Mouse (Mus musculus): ENCODE measurements around the gene Dscaml1.

The Dscaml1 gene

DNA sequence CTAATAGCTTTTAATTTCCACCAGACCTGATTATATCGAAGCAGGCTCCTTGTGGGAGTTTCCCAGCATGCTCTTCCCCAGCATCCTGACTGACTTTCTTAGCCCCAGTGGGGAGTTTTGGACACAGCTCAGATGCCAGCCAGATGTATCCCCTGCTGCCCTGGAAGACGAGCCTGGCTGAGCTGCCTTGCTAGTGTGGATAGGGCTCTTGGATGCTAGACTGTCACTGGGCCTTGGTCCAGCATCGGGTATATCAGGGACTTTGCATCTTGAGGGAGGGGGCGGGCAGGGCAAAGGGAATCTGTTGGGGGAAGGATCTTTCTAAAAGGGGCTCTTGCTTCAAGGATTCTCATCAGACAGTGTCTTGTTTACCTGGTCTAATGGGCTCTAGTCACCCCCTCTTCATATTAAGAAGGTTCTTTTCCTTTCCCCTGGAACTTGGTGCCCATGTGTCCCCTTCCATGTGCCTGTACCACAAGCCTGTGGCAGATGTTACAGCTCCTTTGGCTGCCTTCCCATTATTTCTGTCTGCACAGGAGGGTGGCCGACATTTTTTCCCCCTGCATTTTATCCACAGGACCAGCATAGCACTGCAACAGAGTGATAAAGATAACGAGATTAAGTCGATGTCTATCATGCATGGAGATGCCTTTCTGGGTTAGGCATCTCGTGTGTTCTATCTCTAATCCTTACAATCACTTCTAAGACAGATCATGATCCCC, 28.6 kb downstream of the Dscaml1 start:
- no peak for DNase-seq (ENCODE audit: low read depth, low spot score)

DNA sequence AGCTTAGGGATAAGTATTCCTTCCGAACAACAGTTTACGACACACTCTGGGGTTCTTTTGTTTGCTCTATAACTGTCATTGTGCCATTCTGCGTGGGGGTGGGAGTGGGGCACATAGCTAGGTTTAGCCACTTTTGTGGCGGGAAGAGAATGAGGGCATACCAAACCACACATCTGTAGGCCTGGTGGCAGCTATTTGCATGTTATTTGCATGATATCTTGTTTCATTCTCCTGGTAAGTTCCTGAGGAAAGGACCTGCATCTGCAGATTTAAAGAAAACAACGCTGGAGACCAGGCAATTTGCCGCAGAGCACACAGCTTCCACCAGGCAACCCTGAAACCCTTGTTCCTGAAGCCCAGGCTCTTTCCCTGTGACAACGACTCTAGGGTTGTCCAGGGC, 30.8 kb downstream of the Dscaml1 start:
- DNase-seq (ENCODE audit: low read depth, low spot score), result no peak

DNA sequence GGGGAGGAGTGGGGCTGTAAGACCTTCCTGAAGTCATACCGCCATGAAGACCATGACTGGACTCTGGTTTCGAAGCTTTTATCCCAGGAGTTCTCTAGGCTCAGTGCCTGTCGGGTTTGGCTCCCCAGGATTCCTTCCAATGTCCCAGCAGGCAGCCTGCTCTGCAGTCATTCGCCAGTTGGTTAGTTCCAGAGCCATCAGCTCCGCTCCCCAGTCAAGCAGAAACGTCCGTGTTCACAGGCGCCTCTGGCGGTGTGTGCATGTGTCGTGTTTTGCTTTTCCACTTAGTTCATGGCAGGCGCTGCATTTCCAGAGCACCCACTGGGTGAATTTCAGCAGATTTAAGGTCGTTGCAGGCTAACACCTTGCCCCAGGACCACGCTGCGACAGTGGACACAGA, 31.9 kb downstream of the Dscaml1 start:
- DNase-seq (ENCODE audit: low read depth, low spot score), result no peak

DNA sequence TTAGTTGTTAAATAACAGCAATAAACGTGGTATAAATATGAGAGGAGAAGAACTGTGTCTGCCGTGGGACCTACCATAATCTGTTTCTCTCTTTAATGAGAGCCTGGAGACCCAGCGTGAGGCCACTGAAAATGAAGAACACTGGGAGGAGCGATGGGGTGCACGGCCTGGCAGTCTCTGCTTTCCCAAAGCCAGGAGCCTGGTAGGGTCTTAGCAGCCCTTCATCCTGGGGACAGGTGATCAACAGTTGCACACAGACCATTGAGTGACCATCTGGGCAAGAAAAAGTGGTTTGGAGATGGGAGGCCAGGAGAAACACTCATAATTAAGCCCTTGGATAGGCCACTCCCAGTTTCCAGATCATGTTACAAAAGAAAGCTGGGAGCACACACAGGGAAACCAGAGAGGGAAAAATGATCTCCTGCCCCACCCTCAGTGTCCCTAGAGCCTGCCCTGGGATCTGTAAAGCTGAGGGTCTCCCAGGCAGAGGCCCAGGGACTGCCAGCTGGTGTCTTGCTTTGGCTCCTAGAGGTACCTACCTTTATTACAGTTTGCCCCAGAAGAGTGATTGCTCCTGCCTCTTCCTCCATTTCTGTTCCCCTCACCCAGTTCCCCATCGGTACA, 39.1 kb downstream of the Dscaml1 start:
- no peak for DNase-seq (ENCODE audit: low read depth, low spot score)

DNA sequence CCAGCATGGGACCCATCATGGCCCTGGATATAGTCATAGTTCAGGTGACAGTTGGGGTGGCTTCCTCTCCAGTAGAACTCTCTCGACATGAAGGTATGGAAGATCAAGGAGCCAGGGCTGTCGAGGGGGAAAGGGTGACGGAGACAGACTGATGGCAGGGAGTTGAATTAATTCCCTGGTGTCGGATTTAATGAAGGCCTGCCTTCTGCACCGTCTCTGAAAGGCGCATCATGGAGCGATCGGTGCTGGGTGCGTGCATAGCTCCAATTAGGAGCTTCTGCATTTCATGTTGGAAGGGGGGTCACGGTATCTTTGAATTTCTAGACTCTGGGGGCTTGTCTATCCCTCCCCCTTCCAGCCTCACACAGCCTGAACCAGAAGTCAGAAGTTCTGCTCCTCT, 41.8 kb downstream of the Dscaml1 start:
- DNase-seq (ENCODE audit: low read depth, low spot score), result no peak

DNA sequence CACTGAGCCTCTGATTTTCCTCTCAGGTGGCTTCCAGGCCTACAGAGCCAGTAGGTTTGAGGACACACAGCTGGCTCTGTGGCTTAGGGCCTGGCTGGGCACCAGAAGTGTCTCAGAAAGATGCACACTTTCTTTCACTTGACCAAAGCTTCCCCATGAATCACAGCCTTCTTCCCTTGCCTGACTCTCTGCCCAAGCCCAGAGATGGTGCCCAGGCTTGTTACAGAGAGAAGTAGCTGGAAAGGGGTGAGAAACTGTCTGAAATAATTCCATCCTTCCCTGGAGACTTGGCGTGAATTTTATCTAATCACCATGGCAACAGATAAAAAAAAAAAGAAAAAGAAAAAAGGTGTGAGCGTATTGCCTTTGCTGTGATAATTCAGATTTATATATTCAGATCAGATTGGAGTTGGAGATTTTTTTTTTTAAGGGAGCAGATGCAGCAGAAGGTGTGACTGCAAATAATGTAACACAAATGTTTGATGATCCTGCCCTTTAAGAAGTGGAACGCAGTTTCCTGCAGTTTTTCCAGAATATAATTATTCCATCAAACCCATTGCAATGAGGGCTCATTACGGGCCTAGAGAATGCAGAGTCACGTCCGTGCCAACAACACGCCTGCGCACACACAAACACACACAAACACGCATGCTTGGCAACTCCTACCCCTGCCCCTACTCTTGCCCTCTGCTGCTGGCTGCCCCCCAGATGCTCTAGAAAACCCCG, 44.5 kb downstream of the Dscaml1 start:
- no peak for DNase-seq (ENCODE audit: low read depth, low spot score)

DNA sequence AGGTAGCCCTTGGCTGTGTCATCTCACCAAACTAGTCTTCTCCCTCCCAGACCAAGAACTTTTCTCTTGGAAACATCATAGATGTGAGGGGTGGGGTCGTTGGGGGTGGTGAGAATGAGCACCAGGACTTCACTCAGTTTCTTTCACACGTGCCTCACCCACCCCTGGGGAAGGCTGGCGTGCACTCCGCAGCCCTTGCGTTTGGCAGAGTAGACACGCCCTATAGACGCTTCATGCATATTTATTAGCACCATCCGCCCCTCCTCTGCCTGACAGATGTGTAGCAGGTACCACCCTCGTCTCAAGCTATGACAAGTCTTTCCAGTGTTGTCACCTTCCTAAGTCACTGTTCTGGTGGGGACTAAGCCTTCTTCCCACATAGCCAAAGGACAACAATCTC, 45.3 kb downstream of the Dscaml1 start:
- DNase-seq (ENCODE audit: low read depth, low spot score), result no peak

DNA sequence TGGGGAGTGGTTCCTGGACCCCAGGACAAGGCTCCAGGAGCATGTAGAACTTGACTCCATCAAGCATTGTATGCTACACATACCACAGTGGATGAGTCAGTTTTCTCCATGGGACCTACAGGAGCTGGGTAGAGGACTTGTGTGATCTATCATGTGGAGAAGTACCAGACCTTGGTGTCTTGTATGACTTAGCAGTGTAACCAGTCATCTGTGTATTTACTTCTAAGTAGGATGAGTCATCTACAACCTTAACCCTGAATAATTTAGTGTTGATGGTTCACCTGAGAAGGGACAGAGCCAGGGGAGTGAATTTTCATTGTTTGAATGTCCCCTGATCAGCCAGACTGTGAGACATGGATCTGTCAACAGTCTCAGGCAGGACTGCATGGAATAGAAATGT, 48.4 kb downstream of the Dscaml1 start:
- no peak for DNase-seq (ENCODE audit: low read depth, low spot score)

DNA sequence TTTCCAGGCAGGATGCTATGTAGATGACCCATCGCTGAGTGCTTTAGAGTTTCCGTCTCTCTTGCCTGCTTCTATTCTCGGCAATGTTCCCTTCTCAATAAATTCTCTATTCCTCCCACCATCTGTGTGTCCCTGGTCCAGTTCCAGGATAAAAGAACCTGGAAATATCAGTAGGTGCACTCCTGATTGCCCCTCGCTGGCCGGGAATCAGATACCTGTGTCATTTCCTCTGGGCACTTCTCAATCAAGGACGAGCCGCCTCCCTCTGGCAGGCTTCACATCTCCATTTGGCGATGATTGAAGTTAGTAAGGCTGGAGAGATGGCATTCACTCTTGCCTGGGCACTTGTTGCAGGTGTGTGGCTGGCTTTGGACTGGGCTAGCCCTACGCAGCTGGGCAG, 54.5 kb downstream of the Dscaml1 start:
- no peak for DNase-seq (ENCODE audit: low read depth, low spot score)

DNA sequence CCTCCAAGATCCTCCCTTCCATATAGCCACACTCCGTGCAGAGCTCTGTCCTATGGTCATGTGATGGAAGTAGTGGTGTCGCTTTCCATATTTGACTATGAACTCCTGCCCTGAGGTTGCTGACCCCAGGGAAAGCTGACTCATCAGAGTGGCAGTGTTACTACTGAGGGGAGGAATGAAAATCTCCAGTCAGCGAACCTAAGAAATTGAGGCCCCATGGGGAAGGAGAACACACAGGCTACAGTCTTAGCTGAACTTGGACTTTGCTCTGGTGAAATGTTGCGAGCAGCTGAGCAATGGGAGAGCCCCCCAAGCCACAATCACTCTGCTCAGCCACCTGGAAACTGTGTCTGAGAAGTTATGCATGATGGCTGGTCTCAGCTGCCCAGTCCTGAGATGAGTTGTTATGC, 60.2 kb downstream of the Dscaml1 start:
- no peak for DNase-seq (ENCODE audit: low read depth, low spot score)

DNA sequence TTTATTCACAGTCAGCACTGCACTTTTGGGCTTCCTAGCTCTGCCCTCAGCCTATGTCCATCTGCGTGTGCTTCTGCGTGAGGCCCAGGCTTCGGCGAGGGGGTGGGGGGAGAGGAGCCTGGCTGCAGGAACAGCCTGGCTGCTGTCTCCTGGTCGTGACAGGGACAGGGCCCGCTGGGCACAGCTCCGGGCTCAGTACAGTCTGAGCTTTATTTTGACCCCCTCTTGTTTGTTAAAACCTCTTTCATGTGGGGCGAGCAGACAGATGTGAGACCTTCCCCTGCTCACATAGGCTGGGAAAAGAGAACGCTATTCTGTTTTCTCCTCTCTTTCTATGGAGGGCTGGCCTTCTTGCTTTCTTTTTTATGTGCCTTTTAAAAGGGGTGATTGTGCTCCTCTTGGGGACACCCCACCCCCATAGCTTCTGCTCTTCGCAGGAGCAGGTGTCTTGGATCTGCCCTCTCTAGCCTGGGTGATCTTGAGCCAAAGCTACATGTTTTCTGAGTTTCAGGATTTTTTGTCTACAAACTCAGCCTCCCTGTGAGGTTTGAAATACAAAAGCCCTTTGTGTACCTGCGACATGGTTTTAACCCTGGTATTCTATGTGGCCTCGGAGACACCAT, 60.9 kb downstream of the Dscaml1 start:
- no peak for DNase-seq (ENCODE audit: low read depth, low spot score)

DNA sequence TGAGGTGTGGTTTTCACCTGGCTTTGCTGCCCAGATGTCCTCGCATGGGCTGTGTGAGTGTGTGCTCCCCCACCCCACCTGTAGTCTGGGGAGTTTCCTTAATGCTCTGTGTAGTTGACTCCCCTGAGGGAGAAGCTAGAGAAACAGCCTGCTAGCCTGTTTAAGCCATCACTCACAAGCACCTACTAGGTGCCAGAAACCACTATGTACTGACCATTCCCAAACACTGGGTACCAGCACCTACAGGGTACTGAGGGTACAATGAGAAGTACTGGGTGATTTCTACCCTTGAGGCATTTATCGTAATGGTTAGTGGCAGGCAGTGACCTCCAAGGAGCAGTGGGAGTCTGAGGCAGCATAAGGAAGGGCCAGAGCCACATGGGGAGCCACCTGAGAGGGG, 64.5 kb downstream of the Dscaml1 start:
- DNase-seq (ENCODE audit: low read depth, low spot score), result no peak

DNA sequence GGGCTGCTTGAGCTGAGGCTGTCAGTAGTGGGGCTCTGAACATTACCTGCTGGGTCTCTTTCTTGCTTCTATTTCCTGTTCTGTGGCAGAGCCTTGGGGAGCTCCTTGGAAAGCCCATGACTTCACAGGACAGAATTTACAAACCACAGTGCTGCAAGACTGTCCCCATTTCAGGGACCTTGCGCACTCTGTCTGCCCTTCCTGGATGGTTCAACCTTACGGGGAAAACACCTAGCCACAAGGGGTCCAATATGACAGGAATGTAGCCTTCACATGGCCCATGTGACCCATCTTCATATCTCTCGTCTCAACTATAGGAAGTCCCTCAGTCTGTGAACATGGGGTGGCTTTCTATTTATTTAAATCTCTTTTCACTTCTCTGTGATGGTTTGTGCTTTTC, 68.5 kb downstream of the Dscaml1 start:
- DNase-seq (ENCODE audit: low read depth, low spot score), result no peak

DNA sequence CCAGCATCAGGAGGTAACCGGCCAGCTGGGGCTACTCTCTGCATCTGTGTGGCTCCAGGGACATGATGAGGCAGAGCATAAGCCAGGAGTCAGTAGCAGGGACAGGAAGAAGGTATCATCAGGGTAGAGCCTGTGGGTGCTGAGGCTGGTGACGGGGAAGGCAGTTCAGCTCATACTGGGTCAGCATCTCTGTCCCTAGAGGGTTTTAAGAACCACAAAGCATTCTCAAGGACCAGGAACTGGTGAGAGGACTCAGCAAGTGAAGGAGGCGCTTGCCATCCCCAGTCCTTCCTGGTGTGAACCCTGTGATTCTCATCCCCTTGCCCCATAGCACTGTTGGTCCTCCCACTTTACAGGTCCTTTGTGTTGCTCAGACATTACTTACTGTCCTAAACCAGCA, 69.9 kb downstream of the Dscaml1 start:
- no peak for DNase-seq (ENCODE audit: low read depth, low spot score)

DNA sequence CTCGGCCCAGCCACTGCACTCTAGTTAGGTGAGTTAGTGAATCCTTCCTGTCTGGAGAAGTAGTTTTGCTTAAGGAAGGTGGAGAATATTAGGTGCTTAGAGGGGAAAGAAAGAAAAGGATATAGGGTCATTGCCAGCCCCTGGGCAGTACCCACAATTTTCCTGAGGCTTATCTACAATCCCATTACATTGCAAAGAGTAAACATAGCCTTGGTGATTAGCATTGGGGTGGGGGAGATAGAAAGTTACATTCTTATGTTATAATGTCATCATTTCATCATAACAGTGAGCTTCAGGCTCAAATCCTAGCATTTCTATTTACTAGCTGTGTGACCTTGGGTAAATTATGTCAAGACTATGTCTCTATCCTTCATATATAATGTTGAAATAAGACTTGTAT, 70.5 kb downstream of the Dscaml1 start:
- DNase-seq (ENCODE audit: low read depth, low spot score), result no peak

DNA sequence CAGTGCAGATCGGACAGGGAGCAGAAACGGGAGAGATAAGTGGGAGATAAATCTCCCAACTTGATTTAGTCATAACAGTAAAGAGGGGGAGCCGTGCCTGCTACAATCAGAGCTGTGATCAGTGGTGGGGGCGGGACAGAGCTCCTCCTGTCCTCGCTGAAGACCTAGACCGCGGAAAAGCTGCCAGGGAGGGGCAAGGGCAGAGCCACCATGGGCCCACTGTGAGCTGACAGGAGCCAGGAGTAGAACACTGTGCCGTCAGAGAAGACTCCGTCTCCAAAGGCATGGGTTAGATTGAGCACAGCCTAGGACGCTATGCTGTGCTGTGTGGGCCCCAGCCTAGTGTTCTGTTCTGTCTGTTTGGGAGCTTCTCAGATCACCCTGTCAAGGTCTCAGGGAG, 72.8 kb downstream of the Dscaml1 start:
- no peak for DNase-seq (ENCODE audit: low read depth, low spot score)

DNA sequence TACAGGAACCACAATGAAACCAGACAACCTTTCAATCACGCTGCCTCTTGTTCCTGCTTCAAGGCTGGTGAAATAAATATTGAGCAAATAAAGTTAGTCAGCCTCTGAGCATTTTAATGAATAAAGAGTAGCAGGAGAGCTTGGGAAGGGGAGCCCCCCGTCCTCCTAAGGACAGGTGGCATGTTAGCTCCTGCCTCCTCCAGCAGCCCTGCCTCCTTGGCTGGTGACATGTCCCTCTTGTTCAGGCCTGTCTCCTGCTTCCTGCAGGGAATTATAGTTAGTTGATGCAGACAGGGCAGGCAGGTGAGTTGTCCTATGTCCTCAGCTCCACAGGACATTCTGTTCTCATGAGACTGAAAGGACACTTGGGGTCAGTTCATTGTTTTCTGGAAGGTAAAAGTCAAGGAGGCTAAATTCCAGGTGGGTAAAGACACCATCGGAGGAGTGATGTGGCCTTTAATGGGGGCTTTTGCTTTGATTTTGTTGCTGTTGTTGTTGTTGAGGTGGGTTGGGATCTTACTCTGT, 73.7 kb downstream of the Dscaml1 start:
- DNase-seq (ENCODE audit: low read depth, low spot score), result no peak

DNA sequence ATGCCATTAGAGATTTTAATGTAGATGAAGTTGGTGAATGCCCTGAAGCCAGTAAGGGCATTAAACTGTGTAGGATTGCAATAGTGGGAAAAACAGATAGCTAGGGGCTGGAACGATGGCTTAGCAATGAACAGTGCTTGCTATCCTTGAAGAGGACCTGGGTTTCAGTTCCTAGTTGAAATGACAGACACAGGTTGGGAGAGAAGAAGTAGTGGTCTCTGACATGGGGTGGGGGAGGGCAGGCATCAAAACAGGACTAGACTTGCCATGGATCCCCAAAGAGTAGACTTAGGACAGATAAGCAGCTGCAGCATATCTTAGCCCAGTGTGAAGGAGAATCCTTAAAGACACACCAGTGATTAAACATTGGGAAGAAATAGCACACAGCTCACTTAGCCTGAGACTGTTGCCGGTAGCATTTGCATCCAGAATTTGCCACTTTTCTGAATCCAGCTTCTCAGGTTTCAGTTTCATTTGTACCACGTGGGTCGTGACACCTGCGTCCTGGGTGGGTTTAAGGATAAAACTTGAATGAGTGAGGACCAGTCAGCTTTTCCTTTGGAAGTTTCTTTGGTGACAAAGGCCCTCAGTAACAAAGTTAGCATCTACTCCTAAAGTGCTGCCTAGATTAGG, 75.0 kb downstream of the Dscaml1 start:
- no peak for DNase-seq (ENCODE audit: low read depth, low spot score)

DNA sequence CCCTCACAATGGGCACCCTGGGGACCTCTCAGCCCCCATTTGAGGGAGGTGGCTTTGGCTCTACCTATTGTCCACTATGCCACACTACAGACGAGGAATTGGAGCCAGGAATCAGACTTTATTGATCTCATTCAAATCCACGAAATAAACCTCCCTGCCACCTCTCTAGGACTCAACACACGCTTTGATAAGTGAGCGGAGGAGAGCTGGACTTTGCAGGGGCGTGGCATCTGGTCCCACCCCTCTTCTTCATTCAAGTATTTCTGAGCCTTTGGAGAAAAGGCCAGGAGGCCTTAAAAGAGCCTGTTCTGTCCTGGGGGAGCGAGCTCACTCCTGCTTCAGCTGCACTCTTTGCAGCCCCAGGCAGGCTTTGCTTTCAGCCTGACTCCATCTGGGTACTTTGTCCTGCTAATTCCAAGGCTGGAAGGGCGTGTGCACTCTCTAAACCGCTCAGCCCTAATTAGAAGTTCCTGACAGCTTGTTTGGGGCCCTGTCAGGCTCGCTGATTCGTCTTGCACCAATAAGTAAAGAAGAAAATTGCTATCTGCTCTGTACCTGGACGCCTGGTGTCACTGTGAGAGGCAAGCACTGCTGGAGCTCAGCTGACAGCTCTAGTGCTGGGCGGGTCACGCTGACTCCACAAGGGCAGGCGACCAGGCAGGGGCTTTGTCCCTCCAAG, 75.7 kb downstream of the Dscaml1 start:
- no peak for DNase-seq (ENCODE audit: low read depth, low spot score)

DNA sequence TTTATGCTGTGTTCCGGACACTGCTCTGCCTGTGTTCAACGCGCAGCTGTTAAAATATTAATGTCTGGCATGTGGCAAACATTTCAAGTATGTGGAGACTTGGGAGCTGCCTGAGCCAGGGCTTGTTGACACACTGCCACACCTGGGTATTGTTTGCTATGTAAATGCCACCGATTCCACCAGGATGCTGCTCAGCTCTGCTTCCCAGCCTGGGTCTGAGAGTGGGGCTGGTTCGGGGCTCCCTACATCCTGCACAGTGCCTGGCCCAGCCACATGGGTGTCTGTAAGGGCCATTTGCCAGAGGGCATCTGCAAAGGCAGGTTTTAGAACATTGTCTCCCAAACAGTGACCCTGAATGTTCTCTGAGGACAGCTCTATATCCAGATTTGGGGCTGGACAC, 78.5 kb downstream of the Dscaml1 start:
- DNase-seq (ENCODE audit: low read depth, low spot score), result no peak

DNA sequence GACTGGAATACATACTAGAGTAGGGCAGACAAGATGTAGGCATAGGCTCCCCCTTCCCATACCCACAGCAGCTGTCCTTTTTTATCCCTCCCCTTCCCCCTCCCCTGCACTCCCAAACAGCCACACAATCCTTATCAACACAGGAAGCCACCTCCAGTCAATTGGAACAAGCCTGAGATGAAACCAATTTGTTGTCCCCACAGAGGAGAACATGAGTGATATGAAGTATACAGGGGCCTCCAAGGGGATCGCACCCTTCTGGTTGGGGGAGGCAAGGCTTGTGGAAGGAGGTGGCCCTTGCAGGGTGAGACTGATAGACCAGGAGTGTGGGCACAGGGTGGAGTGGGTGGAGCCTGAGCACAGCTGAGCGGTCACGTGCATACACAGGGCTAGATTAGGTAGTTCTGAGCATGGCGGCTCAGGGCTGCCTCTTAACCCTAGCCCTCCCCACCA, 79.1 kb downstream of the Dscaml1 start:
- no peak for DNase-seq (ENCODE audit: low read depth, low spot score)
